Mouse (Mus musculus): ENCODE measurements around the gene Inpp5d. TPM values are rescaled to one million over a fixed set of nuclear protein-coding genes. Genes with fewer than 3 reads are reported as not detected.

Gene Inpp5d
- polyA plus RNA-seq (2015; fragmentation: Nextera tagmentation; extraction: Ambion mirVana): 2.8 and 4.3 TPM in 2 replicates

DNA sequence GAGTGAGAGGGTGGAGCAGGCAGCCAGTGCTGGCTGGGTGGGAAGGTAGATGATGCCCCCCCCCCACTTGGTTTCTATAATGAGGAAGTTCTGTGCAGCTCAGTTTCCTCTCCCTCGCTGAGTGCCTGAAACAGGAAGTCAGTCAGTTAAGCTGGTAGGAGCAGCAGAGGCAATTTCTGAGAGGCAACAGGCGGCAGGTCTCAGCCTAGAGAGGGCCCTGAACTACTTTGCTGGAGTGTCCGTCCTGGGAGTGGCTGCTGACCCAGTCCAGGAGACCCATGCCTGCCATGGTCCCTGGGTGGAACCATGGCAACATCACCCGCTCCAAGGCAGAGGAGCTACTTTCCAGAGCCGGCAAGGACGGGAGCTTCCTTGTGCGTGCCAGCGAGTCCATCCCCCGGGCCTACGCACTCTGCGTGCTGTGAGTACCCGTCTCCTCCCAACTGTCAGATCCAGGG is at the start of gene Inpp5d:
Gene Inpp5d, plus strand, starts transcription at position 102 of the 458 bp plus-strand sequence.
- no peak within 1 kb of the TSS for H3K4me2 ChIP-seq (ENCODE audit: low read length)
- ATAC-seq: no peak
- H3K27ac ChIP-seq (ENCODE audit: low read length): no peak within 1 kb of the TSS
- no peaks in the 10 kb centered on the region for H3K27me3 ChIP-seq (replicated peaks; ENCODE audit: control insufficient read depth, insufficient read depth, low read length)
- H3K4me3 ChIP-seq (replicated peaks; ENCODE audit: low read length): no peak within 1 kb of the TSS
- WGBS: 90% methylated on average over 12 of the region's 12 CpGs
- H3K9me3 ChIP-seq (ENCODE audit: control insufficient read depth, low read length): no peaks in the 10 kb centered on the region
- H3K4me1 ChIP-seq (replicated peaks; ENCODE audit: control insufficient read depth, insufficient read depth, low read length): no peaks in the 10 kb centered on the region
- H3K9ac ChIP-seq (replicated peaks; ENCODE audit: low read depth, low read length): no peak within 1 kb of the TSS
- no peaks in the 10 kb centered on the region for H3K36me3 ChIP-seq (ENCODE audit: control insufficient read depth, insufficient read depth)

DNA sequence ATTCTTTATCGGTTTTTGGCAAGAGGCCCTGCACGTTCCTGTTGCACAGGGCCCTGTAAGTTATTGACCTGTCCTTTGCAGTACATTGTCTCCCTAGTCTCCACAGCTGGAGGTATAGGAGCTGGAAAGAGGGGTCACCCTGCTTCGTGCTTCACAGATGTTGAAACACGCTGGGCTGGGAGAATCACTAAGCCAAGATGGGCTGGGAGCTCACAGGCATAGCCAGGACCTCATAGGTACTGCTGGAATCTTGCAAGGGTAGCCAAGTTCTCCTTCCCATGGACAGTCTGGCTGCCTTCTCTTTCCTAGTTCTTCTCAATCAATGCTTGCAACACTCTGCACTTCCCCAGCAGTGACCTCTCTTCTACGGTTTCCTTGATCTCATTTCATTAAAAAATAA is 46.9 kb upstream of the Inpp5d start:
- WGBS: 83% methylated on average over 5 of the region's 5 CpGs
- Histone ChIP-seq H3K27me3 (replicated peaks; ENCODE audit: control insufficient read depth, insufficient read depth, low read length) (no peaks in the 10 kb centered on the region), H3K36me3 (ENCODE audit: control insufficient read depth, insufficient read depth) (no peaks in the 10 kb centered on the region), H3K4me3 (replicated peaks; ENCODE audit: low read length) (no peak overlapping the region), H3K27ac (ENCODE audit: low read length) (no peak overlapping the region), H3K9me3 (ENCODE audit: control insufficient read depth, low read length) (no peaks in the 10 kb centered on the region), H3K4me2 (ENCODE audit: low read length) (no peak overlapping the region), H3K9ac (replicated peaks; ENCODE audit: low read depth, low read length) (no peak overlapping the region), H3K4me1 (replicated peaks; ENCODE audit: control insufficient read depth, insufficient read depth, low read length) (peaks cover 13% of the 10 kb centered on the region)
- ATAC-seq: no peak

DNA sequence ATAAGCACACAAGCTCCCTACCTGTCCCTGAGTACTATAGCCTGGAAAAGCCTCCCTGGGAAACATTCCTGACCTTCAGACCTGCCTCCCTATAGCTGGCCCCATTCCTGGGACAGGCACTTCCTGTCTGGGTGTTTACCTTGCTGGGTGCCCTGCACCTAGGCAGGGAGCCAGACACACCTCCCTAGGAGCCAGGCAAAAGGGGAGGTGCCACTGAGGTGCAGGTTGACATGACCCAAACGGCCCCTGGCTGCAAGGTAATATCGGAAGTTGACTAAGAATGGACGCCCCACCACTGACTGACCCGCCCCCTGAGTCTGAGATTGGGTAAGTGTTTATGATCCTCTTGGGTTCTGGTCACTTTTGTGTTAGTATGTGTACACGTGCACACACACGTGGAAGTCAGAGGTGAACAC is 46.3 kb upstream of the Inpp5d start, which contains the start of gene Ngef:
Gene Ngef, minus strand, starts transcription at position 71 of the 416 bp plus-strand sequence.
- H3K36me3 ChIP-seq (ENCODE audit: control insufficient read depth, insufficient read depth): no peaks in the 10 kb centered on the region
- peak; percentile 16; the same call in 1 of the 2 replicates for ATAC-seq
- H3K4me3 ChIP-seq (replicated peaks; ENCODE audit: low read length): no peak within 1 kb of the TSS
- no peaks in the 10 kb centered on the region for H3K9me3 ChIP-seq (ENCODE audit: control insufficient read depth, low read length)
- H3K27ac ChIP-seq (ENCODE audit: low read length): peak within 1 kb of the TSS; percentile 31
- no peak within 1 kb of the TSS for H3K9ac ChIP-seq (replicated peaks; ENCODE audit: low read depth, low read length)
- H3K4me2 ChIP-seq (ENCODE audit: low read length): no peak within 1 kb of the TSS
- 82% methylated on average over 6 of the region's 6 CpGs for WGBS
- H3K27me3 ChIP-seq (replicated peaks; ENCODE audit: control insufficient read depth, insufficient read depth, low read length): no peaks in the 10 kb centered on the region
- peaks cover 13% of the 10 kb centered on the region for H3K4me1 ChIP-seq (replicated peaks; ENCODE audit: control insufficient read depth, insufficient read depth, low read length)

DNA sequence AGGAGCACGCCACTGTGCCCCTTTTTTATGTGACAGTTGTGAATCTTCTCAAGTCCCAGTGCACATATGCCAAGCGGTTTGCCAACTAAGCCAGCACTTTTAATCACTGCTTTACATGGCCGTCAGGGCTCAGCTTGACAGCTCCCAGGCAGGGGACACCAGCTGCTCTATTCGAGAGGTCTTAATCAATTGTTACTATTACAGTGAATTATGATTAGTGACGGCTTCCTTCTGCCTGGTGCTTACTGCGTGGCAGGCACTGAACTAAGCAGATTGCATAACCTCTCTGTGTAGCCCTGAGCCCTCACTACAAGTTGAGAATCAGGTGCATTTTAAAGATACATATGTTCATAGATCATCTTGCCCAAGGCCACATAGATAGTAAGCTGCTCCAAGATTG is 45.8 kb upstream of the Inpp5d start:
- H3K4me3 ChIP-seq (replicated peaks; ENCODE audit: low read length): no peak overlapping the region
- peak overlapping the region; percentile 31 for H3K27ac ChIP-seq (ENCODE audit: low read length)
- no peaks in the 10 kb centered on the region for H3K9me3 ChIP-seq (ENCODE audit: control insufficient read depth, low read length)
- H3K36me3 ChIP-seq (ENCODE audit: control insufficient read depth, insufficient read depth): no peaks in the 10 kb centered on the region
- peaks cover 13% of the 10 kb centered on the region for H3K4me1 ChIP-seq (replicated peaks; ENCODE audit: control insufficient read depth, insufficient read depth, low read length)
- ATAC-seq: peak; percentile 90
- WGBS: 16% methylated on average over 6 of the region's 6 CpGs
- no peaks in the 10 kb centered on the region for H3K27me3 ChIP-seq (replicated peaks; ENCODE audit: control insufficient read depth, insufficient read depth, low read length)
- H3K4me2 ChIP-seq (ENCODE audit: low read length): no peak overlapping the region
- no peak overlapping the region for H3K9ac ChIP-seq (replicated peaks; ENCODE audit: low read depth, low read length)

DNA sequence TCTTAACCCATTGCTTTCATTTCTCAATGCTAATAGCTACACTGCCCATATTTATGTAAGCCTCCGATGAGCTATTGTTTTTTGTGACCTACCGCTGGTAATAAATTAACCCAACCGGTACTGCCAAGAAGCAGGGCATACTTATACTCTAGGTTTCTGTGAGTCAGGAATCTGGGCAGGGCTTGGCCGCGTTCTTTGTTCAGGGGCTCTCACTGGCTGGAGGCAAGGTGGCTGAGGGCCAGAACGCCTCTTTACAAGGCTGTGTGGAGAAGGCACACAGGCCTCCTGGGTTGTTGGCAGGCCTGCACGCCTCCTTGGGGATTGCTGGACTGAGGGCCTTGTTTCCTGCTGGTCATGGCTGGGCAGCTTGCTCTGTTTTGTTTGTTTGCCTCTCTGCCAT is 45.3 kb upstream of the Inpp5d start:
- Histone ChIP-seq H3K4me2 (ENCODE audit: low read length) (no peak overlapping the region), H3K4me3 (replicated peaks; ENCODE audit: low read length) (no peak overlapping the region), H3K9ac (replicated peaks; ENCODE audit: low read depth, low read length) (no peak overlapping the region), H3K36me3 (ENCODE audit: control insufficient read depth, insufficient read depth) (no peaks in the 10 kb centered on the region), H3K27me3 (replicated peaks; ENCODE audit: control insufficient read depth, insufficient read depth, low read length) (no peaks in the 10 kb centered on the region), H3K27ac (ENCODE audit: low read length) (peak overlapping the region; percentile 31), H3K9me3 (ENCODE audit: control insufficient read depth, low read length) (no peaks in the 10 kb centered on the region), H3K4me1 (replicated peaks; ENCODE audit: control insufficient read depth, insufficient read depth, low read length) (peaks cover 13% of the 10 kb centered on the region)
- ATAC-seq: peak; percentile 93
- 27% methylated on average over 7 of the region's 7 CpGs for WGBS

DNA sequence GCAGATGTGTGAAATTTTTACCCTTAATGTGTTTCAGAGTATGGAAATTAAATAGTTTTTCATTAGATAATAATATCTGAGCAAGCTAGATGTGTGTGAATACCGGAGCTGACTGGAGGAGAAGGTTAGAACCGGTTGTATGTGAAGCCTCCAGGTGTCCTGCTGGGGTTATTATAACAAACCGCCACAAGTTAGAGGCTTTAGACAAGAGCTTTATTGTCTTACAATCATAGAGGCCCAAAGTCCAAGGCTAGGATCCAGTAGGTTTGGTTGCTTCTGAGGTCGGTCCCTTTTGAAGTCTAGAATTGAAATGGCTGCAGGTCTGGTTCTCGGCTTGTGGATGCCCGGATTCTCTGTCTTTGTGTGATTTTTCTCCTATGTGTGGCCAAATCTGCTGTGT is 41.1 kb upstream of the Inpp5d start:
- H3K4me3 ChIP-seq (replicated peaks; ENCODE audit: low read length): no peak overlapping the region
- H3K4me2 ChIP-seq (ENCODE audit: low read length): no peak overlapping the region
- WGBS: 83% methylated on average over 6 of the region's 6 CpGs
- no peak overlapping the region for H3K27ac ChIP-seq (ENCODE audit: low read length)
- H3K9me3 ChIP-seq (ENCODE audit: control insufficient read depth, low read length): no peaks in the 10 kb centered on the region
- no peak overlapping the region for H3K9ac ChIP-seq (replicated peaks; ENCODE audit: low read depth, low read length)
- H3K36me3 ChIP-seq (ENCODE audit: control insufficient read depth, insufficient read depth): no peaks in the 10 kb centered on the region
- ATAC-seq: no peak
- H3K27me3 ChIP-seq (replicated peaks; ENCODE audit: control insufficient read depth, insufficient read depth, low read length): no peaks in the 10 kb centered on the region
- peaks cover 13% of the 10 kb centered on the region for H3K4me1 ChIP-seq (replicated peaks; ENCODE audit: control insufficient read depth, insufficient read depth, low read length)

DNA sequence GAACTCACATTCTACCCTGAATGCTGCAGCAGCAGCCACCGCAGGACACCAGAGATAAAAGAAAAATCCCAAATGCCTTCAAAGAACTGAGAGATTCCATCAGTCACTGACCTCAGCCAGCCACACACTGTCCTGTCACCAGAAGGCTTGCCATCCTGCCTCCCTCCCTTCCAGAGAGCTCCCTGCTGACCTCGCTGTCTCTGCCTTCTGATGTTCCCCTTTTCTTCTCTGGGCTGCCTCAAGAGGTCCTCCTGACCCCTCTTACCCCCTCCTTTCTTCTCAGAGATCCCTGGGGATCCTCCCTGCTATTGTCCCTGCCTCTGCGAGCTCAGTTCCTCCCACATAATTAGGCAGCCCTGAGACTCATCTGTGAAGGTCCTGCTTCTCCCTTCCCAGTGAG is 39.3 kb upstream of the Inpp5d start:
- Histone ChIP-seq H3K9ac (replicated peaks; ENCODE audit: low read depth, low read length) (no peak overlapping the region), H3K9me3 (ENCODE audit: control insufficient read depth, low read length) (no peaks in the 10 kb centered on the region), H3K4me1 (replicated peaks; ENCODE audit: control insufficient read depth, insufficient read depth, low read length) (no peaks in the 10 kb centered on the region), H3K27ac (ENCODE audit: low read length) (no peak overlapping the region), H3K4me2 (ENCODE audit: low read length) (no peak overlapping the region), H3K36me3 (ENCODE audit: control insufficient read depth, insufficient read depth) (no peaks in the 10 kb centered on the region), H3K4me3 (replicated peaks; ENCODE audit: low read length) (no peak overlapping the region), H3K27me3 (replicated peaks; ENCODE audit: control insufficient read depth, insufficient read depth, low read length) (no peaks in the 10 kb centered on the region)
- 10% methylated on average over 3 of the region's 3 CpGs for WGBS
- no peak for ATAC-seq

DNA sequence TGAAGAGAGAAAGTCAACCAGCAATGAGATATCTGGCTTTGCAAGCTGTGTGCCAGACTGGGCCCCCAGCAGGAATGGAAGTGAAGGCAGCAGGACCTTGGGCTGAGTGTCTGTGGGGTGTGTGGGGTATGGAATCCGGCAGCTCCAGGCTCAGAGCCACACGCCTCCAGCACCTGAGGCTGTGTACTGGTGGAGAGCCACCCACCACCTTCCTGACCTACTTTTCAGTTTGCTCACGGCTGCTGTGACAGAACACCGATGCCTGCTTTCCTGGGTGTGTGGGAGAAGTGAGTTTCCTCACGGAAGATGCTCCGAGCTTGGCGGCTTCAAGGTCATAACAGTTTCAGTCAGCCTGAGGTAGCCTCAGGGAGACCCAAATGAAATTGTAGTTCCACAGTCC is 30.9 kb upstream of the Inpp5d start:
- Histone ChIP-seq H3K36me3 (ENCODE audit: control insufficient read depth, insufficient read depth) (no peaks in the 10 kb centered on the region), H3K9me3 (ENCODE audit: control insufficient read depth, low read length) (no peaks in the 10 kb centered on the region), H3K4me3 (replicated peaks; ENCODE audit: low read length) (no peak overlapping the region), H3K27me3 (replicated peaks; ENCODE audit: control insufficient read depth, insufficient read depth, low read length) (no peaks in the 10 kb centered on the region), H3K4me2 (ENCODE audit: low read length) (no peak overlapping the region), H3K9ac (replicated peaks; ENCODE audit: low read depth, low read length) (no peak overlapping the region), H3K4me1 (replicated peaks; ENCODE audit: control insufficient read depth, insufficient read depth, low read length) (no peaks in the 10 kb centered on the region), H3K27ac (ENCODE audit: low read length) (no peak overlapping the region)
- 94% methylated on average over 7 of the region's 7 CpGs for WGBS
- ATAC-seq: no peak

DNA sequence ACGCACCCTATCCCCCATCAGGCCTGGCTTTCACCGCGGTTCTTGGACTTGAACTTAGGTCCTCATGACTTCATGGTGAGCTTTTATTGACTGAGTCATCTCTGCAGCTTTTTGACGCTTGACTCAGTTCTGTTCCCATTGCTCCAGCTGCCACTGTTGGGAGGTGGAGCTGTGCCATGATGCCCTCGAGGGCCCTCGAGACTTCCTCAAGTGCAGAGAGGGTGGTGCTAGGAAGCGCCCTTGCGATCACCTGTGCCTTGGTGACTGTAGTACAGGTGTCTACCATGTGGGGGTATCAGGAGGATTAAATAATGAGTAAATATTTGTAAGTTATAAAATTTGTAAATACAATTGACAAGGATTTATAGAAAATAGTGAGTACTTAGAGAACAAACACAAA is 30.1 kb upstream of the Inpp5d start:
- Histone ChIP-seq H3K4me3 (replicated peaks; ENCODE audit: low read length) (no peak overlapping the region), H3K4me1 (replicated peaks; ENCODE audit: control insufficient read depth, insufficient read depth, low read length) (no peaks in the 10 kb centered on the region), H3K27ac (ENCODE audit: low read length) (no peak overlapping the region), H3K36me3 (ENCODE audit: control insufficient read depth, insufficient read depth) (no peaks in the 10 kb centered on the region), H3K4me2 (ENCODE audit: low read length) (no peak overlapping the region), H3K9me3 (ENCODE audit: control insufficient read depth, low read length) (no peaks in the 10 kb centered on the region), H3K9ac (replicated peaks; ENCODE audit: low read depth, low read length) (no peak overlapping the region), H3K27me3 (replicated peaks; ENCODE audit: control insufficient read depth, insufficient read depth, low read length) (no peaks in the 10 kb centered on the region)
- no peak for ATAC-seq
- 91% methylated on average over 8 of the region's 8 CpGs for WGBS

DNA sequence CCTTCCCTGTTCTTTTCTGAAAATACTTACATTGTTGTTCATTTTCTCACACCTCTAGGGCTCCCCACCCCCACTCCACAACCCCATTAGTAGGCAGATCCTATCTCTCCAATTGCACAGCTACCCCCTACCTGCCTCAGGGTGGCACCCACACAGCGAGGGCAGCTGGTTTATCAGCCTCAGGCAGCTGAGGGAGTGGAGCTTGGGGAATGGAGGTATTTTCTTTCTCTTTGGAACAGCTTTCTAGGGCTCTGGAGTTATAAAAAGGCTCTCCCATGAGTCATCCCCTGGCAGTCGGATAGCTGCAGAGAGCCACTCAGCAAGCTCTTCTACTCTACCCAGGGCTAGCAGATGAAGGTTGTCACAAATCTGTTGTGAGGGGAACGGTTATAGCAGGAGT is 25.9 kb upstream of the Inpp5d start:
- no peak for ATAC-seq
- H3K27ac ChIP-seq (ENCODE audit: low read length): no peak overlapping the region
- no peaks in the 10 kb centered on the region for H3K9me3 ChIP-seq (ENCODE audit: control insufficient read depth, low read length)
- H3K27me3 ChIP-seq (replicated peaks; ENCODE audit: control insufficient read depth, insufficient read depth, low read length): no peaks in the 10 kb centered on the region
- WGBS: 78% methylated on average over 3 of the region's 3 CpGs
- H3K9ac ChIP-seq (replicated peaks; ENCODE audit: low read depth, low read length): no peak overlapping the region
- no peaks in the 10 kb centered on the region for H3K4me1 ChIP-seq (replicated peaks; ENCODE audit: control insufficient read depth, insufficient read depth, low read length)
- no peaks in the 10 kb centered on the region for H3K36me3 ChIP-seq (ENCODE audit: control insufficient read depth, insufficient read depth)
- H3K4me2 ChIP-seq (ENCODE audit: low read length): no peak overlapping the region
- no peak overlapping the region for H3K4me3 ChIP-seq (replicated peaks; ENCODE audit: low read length)

Measured in forebrain, embryonic 16.5 days (tissue).